Mouse (Mus musculus): Measurements from ENCODE around the gene Rad51c.
"Not testable (repeated sequence)": the region's sequence is repeated elsewhere in the genome, so short reads cannot be mapped to it uniquely, and the experiment has no call there.

DNA sequence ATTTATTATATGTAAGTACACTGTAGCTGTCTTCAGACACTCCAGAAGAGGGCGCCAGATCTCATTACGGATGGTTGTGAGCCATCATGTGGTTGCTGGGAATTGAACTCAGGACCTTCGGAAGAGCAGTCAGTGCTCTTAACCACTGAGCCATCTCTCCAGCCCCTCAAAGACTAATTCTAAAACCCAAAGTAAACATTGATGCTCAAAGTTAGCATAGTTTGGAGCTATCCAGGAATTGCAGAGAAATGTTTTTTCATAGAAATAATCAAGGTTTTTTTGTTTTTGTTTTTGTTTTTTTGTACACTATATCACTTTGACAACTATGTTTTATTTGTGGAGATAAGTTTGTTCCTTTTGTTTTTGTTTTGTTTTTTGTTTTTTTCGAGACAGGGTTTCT is 40.8 kb upstream of the Rad51c start:
- not testable (repeated sequence) for TF ChIP-seq CTCF (IDR thresholded peaks at IDR 0.05; ENCODE audit: control insufficient read depth, insufficient read depth, insufficient read length); MAX (IDR thresholded peaks at IDR 0.05); MYOG (IDR thresholded peaks at IDR 0.05; ENCODE audit: control insufficient read depth, extremely low read depth, insufficient read length); CEBPB (IDR thresholded peaks at IDR 0.05; ENCODE audit: low read depth); USF1 (IDR thresholded peaks at IDR 0.05; ENCODE audit: low read depth); MYOD1 (IDR thresholded peaks at IDR 0.05; ENCODE audit: control insufficient read depth, insufficient read length, low read depth)
